Mouse (Mus musculus): ENCODE results near the gene Lysmd4.

GRCm38 (mm10) chr7:67222220-67222862 is at the start of gene Lysmd4:
- TF ChIP-seq POLR2A (IDR thresholded peaks at IDR 0.05; ENCODE audit: extremely low read depth, insufficient read depth, low read length) (peak; percentile 61; the same call in 1 of the 2 replicates), CTCF (IDR thresholded peaks at IDR 0.05; ENCODE audit: extremely low read depth, insufficient read depth, low read length) (no peak)

Measured in cortical plate, adult 2 months (tissue).